Mouse (Mus musculus) splenic B cell, adult 2 months (primary cell): ENCODE results near the gene Tmem150a.

Source experiments
- DNase-seq: peaks from one replicate; pipeline ENCODE4 v3.0.0-alpha.2; 2011; ENCODE audit warnings: low read depth, low spot score
- H3K27me3 ChIP-seq: 2 replicates; pipeline ENCODE4 v1.6.1; 2012; ENCODE audit warnings: mild to moderate bottlenecking, low read length, moderate library complexity, mixed read lengths; ENCODE audit not compliant: control insufficient read depth, poor library complexity, insufficient read depth, severe bottlenecking
- H3K36me3 ChIP-seq: 2 replicates; pipeline ENCODE4 v1.6.1; 2012; ENCODE audit warnings: mild to moderate bottlenecking, low read length, moderate library complexity, mixed read lengths; ENCODE audit not compliant: control insufficient read depth, poor library complexity, insufficient read depth, severe bottlenecking

Tmem150a gene

GRCm38 (mm10) chr6:72374206-72374605 is 19.0 kb downstream of the Tmem150a start:
- H3K36me3 ChIP-seq: no peaks in the 10 kb centered on the region
- no peaks in the 10 kb centered on the region for H3K27me3 ChIP-seq
- no peak for DNase-seq

- H3K36me3 ChIP-seq: no peaks in the 10 kb centered on the region
- no peaks in the 10 kb centered on the region for H3K27me3 ChIP-seq
- DNase-seq: peak; percentile 70
These were observed 19.7 kb downstream of the Tmem150a start for GRCm38 (mm10) chr6:72374820-72375563.

- Histone ChIP-seq H3K27me3 (no peaks in the 10 kb centered on the region), H3K36me3 (no peaks in the 10 kb centered on the region)
- no peak for DNase-seq
These were observed 23.4 kb downstream of the Tmem150a start for GRCm38 (mm10) chr6:72378510-72379234.

GRCm38 (mm10) chr6:72379377-72380130 is 24.3 kb downstream of the Tmem150a start:
- no peak for DNase-seq

GRCm38 (mm10) chr6:72380131-72380770 is 25.0 kb downstream of the Tmem150a start, which contains the start of gene Vamp5:
Gene Vamp5, minus strand, starts transcription at chr6:72380468.
- no peaks in the 10 kb centered on the region for H3K27me3 ChIP-seq
- H3K36me3 ChIP-seq: peaks cover 3% of the 10 kb centered on the region; the same call in 1 of the 2 replicates
- DNase-seq: peak; percentile 87

More at GRCm38 (mm10) chr6:72379377-72380130, 24.3 kb downstream of the Tmem150a start:
- no peaks in the 10 kb centered on the region for H3K36me3 ChIP-seq
- H3K27me3 ChIP-seq: no peaks in the 10 kb centered on the region

- Histone ChIP-seq H3K27me3 (no peaks in the 10 kb centered on the region), H3K36me3 (peaks cover 9% of the 10 kb centered on the region)
- no peak for DNase-seq
These were observed 27.2 kb downstream of the Tmem150a start for GRCm38 (mm10) chr6:72382494-72382893.

- DNase-seq: no peak
- H3K36me3 ChIP-seq: peaks cover 9% of the 10 kb centered on the region
These were observed 28.0 kb downstream of the Tmem150a start for GRCm38 (mm10) chr6:72383142-72383820.

GRCm38 (mm10) chr6:72383952-72384351 is 28.7 kb downstream of the Tmem150a start:
- DNase-seq: no peak
- Histone ChIP-seq H3K36me3 (peaks cover 9% of the 10 kb centered on the region), H3K27me3 (no peaks in the 10 kb centered on the region)

More at GRCm38 (mm10) chr6:72383142-72383820, 28.0 kb downstream of the Tmem150a start:
- H3K27me3 ChIP-seq: no peaks in the 10 kb centered on the region

- no peak for DNase-seq
- no peaks in the 10 kb centered on the region for H3K27me3 ChIP-seq
These were observed 30.0 kb downstream of the Tmem150a start for GRCm38 (mm10) chr6:72385258-72385657.

GRCm38 (mm10) chr6:72386561-72386960 is 31.3 kb downstream of the Tmem150a start:
- Histone ChIP-seq H3K36me3 (peaks cover 9% of the 10 kb centered on the region), H3K27me3 (no peaks in the 10 kb centered on the region)
- DNase-seq: no peak

More at GRCm38 (mm10) chr6:72385258-72385657, 30.0 kb downstream of the Tmem150a start:
- H3K36me3 ChIP-seq: peaks cover 9% of the 10 kb centered on the region

- DNase-seq: no peak
- H3K27me3 ChIP-seq: no peaks in the 10 kb centered on the region
- peaks cover 9% of the 10 kb centered on the region for H3K36me3 ChIP-seq
These were observed 32.6 kb downstream of the Tmem150a start for GRCm38 (mm10) chr6:72387816-72388215.

GRCm38 (mm10) chr6:72388266-72388665 is 33.0 kb downstream of the Tmem150a start:
- DNase-seq: no peak
- no peaks in the 10 kb centered on the region for H3K27me3 ChIP-seq
- H3K36me3 ChIP-seq: peaks cover 9% of the 10 kb centered on the region

GRCm38 (mm10) chr6:72388791-72389329 is 33.6 kb downstream of the Tmem150a start:
- no peak for DNase-seq
- Histone ChIP-seq H3K27me3 (no peaks in the 10 kb centered on the region), H3K36me3 (peaks cover 9% of the 10 kb centered on the region)
